Mouse (Mus musculus): ENCODE results near the gene Ugt1a5. TPM values are rescaled to one million over a fixed set of nuclear protein-coding genes. Genes with fewer than 3 reads are reported as not detected.
"Not testable (repeated sequence)": the region's sequence is repeated elsewhere in the genome, so short reads cannot be mapped to it uniquely, and the experiment has no call there.

Gene Ugt1a5
- total RNA-seq (2021) = under 1 TPM in 1 of 2 experiments, not detected in 1; 0.36 TPM

DNA sequence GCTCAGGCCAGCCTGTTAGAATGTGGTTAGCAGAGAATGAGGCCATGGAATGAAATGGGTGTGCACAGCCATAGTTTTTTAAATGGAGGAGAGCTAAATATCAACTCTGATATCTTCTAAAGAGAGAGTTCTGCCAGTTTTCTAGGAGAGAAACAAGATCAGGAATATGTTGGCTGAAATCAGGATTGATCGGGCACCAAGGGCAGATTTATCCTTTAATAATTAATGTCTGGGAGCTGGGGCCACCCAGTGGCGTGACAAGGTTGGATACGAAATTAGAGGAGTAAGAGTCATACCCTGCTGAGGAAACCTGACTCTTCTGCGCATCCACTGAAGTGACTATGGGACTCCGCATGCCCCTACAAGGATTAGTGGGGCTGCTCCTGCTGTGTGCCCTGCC lies at the start of gene Ugt1a5:
Ugt1a5 (plus strand) TSS at position 302 of the 400 bp plus-strand sequence.
- DNase-seq = no peak
- intact Hi-C loops (cut with DNase I) = no loop called here

DNA sequence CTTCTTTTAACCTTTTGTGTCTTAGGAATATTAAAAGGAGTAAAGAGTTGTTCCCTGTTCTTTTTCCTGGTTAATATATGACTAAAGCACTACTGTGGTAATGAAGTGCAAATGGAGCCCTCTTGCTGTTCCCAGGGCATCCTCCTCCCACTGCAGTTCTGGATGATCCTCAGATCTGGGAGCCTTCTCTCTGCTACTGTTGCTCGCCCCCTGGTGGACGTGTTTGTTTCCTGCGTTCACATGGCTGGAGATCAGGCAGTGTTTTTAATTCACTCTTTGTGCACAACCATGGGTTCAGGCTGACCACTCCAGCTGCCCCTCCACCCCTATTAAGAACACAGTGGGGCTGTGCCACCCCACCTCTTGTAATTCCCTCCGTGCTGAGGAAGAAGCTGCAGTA lies 45.3 kb upstream of the Ugt1a5 start:
- DNase-seq; intact Hi-C loops (cut with DNase I): not testable (repeated sequence)

DNA sequence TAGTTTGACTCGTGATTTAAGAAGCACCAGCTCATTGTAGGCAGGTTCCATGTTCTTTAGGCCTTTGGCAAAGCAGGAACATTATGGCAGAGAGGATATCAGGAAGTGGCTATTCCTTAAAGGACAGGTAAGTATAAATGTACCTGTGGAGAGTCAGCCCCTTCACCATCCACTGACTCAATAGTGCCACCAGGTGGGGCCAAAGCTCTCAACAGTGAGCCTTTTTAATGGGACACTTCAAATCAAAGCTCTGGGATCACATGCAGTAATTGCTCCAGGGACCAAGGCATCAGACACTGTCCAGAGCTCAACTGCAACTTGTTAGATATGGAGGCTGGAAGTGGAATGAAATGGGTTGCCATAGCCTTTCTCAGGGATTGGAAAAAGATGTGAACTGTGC lies 44.3 kb upstream of the Ugt1a5 start:
- DNase-seq; intact Hi-C loops (cut with DNase I): not testable (repeated sequence)

DNA sequence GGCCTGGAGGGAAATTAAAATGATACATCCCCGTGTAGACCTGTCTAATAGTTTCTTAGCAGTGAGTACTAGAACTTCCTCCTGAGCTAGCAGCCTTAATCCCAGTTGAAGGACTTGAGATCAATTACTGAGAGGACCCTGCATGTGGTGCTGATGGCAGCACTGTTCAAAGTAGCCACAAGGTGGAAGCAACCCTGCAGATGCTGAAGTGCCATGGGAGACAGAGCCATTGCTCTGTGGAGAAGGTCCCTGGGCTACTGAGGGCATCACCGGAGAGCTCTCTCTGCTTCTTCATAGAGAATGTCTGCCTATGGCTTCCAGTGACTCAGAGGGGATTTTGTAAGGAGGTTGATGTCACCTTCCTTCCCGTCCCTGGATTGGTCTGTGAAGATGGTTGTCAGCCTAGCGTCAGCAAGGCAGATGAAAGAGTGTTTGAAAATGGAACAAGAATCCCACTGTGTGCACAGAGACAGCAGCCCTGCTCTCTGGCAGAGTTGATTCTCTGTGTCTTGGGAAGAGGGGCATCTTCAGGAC lies 39.9 kb upstream of the Ugt1a5 start:
- DNase-seq; intact Hi-C loops (cut with DNase I): not testable (repeated sequence)

DNA sequence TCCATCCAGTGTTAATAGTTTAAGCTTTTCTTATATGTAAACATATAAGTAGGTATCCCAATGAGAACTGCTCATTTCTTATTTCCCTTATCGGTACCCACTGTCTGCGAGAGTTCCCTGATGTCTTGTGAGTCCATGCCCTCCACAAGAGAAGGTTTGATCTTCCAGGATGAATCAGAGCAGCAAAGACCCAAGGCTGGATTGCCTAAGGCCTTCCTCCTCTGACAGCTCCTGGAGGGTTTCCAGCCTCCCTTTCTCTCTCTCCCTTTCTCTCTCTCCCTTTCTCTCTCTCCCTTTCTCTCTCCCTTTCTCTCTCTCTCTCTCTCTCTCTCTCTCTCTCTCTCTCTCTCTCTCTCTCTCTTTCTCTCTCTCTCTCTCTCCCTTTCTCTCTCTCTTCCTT lies 36.7 kb upstream of the Ugt1a5 start:
- intact Hi-C loops (cut with DNase I) = not testable (repeated sequence)

DNA sequence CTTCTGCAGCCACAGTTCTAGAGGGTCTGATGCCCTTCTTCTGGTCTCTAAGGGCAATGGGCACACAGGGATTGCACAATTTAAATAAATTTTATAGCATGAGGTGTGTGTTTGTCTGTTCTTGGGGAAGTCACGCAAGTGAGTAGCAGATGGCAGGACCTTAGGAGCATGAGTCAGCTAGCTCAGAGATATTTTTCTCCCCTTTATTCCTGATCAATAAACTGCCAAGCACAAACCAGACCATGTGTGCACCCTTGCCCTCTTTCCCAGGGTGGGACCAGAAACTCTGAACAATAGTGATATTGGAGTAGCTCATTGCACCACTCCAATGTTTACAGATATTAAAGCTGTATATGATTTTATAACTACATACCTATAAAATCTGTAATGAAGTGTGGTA lies 35.6 kb upstream of the Ugt1a5 start:
- intact Hi-C loops (cut with DNase I); DNase-seq: not testable (repeated sequence)

More for the DNA sequence above, 36.7 kb upstream of the Ugt1a5 start:
- DNase-seq = not testable (repeated sequence)

DNA sequence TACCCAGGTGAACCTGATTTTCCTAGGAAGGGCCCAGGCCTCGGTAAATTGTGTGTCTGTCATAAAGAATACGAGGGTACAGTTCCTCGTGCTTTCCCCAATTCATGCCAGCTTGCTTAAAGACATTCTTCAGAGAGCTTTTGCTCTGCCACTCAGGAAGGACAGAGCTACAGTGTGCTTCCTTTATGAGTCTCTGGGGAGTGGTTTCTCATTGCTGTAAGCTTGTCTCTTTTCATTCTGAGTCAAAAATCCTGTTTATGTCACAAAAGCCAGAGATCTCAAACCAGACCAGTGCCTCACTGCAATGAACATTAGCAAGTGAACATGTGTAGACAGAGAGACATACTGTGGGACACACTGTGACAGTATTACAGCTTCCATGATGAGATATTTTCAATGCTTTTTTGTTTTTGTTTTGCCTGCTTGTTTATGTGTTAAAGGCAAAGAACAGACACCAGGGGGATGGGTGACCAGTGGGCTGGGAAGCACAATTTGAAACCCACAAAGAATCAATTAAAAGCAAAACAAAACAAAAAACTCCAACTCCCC lies 31.8 kb upstream of the Ugt1a5 start:
- intact Hi-C loops (cut with DNase I) = no loop called here

DNA sequence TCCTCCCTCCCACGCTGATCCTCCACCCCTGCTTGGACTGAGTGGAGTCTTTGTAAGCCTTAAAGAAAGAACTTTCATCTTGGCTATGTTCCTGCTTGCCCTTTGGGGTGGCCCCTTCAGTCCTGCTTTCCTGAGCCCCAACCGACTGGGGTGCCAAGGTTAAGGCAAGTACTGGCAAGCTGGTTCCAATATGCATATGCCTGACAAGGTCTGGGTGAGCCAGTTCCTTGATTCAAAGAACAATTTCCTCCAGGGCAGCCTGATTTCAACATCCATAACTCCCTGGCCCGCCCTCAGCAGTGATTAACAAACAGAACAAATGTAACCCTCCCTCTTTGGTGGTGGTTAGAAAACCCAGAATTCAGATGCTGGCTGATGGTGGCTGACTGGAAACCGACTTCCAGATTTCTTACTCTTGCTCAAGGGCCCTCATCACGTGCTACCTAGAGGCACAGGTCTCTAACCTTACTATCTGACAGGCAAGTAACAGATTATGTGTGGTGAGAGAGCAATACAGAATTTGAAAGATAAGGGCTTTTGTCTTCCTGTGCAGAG lies 31.3 kb upstream of the Ugt1a5 start, which contains the start of gene Ugt1a6a:
Ugt1a6a (plus strand) TSS at position 353 of the 555 bp plus-strand sequence.
- DNase-seq; intact Hi-C loops (cut with DNase I): not testable (repeated sequence)

More for the DNA sequence above, 31.8 kb upstream of the Ugt1a5 start:
- DNase-seq = no peak

DNA sequence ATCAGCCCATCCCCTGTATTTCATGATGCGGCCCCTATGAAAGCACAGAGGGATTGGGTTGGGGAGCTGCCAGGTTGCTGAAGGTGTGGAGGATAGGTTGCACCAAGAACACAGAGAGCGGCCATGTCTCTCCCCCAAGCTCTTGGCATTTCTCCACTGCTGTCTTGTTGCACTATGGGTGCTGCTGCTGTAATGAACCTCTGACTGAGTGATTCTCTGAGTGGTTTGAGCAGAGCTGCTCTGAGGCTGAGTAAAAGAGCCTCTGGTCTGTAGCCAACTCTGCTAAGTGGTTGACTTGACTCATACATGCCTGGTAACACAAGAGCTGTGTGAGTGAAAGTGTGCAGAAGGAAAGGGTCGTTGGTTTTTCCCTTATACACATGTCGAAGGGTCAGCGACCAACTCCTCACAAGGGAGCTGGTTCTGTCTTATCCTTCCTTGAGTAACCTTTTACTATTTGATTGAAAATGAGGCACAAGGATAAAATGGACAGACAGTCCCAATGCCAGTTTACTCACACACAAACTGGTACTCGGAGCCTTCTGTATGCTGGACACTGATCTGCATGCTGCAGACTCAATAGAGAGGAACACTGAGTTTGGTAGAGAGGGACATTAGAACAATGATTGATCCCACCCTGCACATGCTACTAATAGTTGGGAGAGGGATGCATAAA lies 30.4 kb upstream of the Ugt1a5 start:
- DNase-seq; intact Hi-C loops (cut with DNase I): not testable (repeated sequence)

DNA sequence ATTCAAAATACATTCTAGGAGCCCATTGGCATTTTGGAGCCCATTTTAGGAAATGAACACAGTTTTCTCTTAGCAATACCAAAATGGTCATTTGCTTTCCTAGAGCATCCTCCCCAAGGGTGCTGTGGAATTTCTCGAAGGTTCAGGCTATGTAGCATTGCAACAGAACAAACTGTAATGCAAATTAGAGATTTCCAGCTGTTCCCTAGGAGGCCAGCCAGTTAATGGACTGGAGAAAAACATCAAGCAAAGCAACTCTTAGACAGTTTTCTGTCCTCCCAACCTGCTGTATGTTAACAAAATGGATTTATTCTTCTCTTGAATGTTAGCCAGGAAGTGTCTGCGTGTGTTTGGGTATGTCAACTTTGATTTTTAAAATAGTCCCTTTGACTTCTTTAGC lies 29.2 kb upstream of the Ugt1a5 start:
- intact Hi-C loops (cut with DNase I) = no loop called here
- DNase-seq = no peak

DNA sequence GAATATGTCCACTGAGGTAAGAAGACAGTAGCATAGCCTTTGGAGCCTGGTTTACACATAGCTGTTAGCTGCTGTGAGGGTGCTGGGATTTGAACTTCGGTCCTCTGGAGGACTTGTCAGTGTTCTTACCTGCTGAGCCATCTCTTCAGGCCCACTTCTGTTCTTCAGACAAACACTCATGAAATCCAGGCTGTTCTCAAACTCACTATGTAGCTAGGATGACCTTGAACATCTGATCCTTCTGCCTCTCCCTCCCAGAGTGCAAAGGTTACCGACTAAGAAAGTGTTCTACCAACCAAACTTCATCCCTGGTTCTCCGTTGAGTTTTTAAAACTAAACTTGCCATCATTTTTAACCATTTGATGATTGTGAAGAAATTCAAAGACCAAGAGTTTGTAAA lies 28.5 kb upstream of the Ugt1a5 start:
- intact Hi-C loops (cut with DNase I) = no loop called here
- no peak for DNase-seq

DNA sequence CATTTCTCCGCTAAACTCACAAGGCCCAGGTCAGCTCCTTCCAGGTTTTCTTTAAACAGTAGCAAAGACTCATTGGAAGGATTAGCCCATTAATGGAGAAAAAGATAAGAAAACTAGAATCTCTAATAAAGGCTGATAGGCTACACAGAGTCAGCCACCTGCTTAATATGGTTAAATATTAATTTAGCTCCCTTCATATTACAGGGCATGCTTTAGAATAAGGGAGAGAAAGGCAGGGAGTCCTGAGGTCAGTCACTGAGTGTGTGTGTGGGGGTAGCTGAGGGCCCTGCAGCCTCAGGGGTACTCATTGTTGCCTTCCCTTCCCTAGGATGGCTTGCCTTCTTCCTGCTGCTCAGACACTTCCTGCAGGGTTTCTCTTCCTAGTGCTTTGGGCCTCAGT lies 27.7 kb upstream of the Ugt1a5 start:
- intact Hi-C loops (cut with DNase I) = no loop called here
- no peak for DNase-seq

DNA sequence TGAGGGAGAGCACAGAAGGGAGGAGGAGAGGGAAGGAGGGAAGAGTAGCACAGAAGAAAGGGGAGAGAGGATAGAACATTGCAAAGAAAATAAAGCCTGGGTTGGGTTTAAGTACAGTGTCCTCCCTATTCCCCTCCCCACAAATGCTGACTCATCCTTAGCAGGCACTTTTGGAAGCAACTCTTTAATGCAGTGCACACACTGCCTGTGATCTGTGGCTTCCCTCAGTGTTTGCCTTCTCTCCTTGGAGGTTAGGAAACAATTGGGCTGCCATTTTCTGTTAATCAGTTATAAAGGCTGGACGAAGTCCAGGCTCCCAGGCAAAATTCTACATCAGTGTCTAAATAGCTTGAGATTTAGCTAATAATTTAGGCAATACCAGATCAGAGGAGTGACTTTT lies 25.3 kb upstream of the Ugt1a5 start:
- intact Hi-C loops (cut with DNase I); DNase-seq: not testable (repeated sequence)

DNA sequence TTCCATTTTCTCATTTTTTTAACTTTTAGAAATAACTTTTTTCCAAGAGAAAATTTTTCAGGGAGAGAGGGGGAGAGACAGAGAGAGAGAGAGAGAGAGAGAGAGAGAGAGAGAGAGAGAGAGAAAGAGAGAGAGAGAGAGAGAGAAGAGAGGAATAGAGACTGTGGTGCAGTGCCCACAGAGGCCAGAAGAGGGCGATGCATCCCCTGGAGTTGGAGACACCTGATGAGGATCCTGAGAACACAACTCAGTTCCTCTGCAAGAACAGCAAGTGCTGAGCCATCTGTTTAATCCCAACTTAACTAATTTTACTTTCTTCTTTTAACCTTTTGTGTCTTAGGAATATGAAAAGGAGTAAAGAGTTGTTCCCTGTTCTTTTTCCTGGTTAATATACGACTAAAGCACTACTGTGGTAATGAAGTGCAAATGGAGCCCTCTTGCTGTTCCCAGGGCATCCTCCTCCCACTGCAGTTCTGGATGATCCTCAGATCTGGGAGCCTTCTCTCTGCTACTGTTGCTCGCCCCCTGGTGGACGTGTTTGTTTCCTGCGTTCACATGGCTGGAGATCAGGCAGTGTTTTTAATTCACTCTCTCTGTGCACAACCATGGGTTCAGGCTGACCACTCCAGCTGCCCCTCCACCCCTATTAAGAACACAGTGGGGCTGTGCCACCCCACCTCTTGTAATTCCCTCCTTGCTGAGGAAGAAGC lies 21.7 kb upstream of the Ugt1a5 start:
- peak; percentile 47 for DNase-seq
- intact Hi-C loops (cut with DNase I) = not testable (repeated sequence)

DNA sequence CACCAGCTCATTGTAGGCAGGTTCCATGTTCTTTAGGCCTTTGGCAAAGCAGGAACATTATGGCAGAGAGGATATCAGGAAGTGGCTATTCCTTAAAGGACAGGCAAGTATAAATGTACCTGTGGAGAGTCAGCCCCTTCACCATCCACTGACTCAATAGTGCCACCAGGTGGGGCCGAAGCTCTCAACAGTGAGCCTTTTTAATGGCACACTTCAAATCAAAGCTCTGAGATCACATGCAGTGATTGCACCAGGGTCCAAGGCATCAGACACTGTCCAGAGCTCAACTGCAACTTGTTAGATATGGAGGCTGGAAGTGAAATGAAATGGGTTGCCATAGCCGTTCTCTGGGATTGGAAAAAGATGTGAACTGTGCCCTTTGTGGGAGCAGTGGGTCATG lies 20.5 kb upstream of the Ugt1a5 start:
- DNase-seq = peak; percentile 9
- intact Hi-C loops (cut with DNase I) = not testable (repeated sequence)

DNA sequence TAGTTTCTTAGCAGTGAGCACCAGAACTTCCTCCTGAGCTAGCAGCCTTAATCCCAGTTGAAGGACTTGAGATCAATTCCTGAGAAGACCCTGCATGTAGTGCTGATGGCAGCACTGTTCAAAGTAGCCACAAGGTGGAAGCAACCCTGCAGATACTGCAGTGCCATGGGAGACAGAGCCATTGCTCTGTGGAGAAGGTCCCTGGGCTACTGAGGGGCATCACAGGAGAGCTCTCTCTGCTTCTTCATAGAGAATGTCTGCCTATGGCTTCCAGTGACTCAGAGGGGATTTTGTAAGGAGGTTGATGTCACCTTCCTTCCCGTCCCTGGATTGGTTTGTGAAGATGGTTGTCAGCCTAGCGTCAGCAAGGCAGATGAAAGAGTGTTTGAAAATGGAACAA lies 15.7 kb upstream of the Ugt1a5 start:
- DNase-seq = peak; percentile 15
- intact Hi-C loops (cut with DNase I) = loop anchor here (10.0 kb wide), 1 partner anchor 135 kb away; no protein-coding TSS in a partner anchor

DNA sequence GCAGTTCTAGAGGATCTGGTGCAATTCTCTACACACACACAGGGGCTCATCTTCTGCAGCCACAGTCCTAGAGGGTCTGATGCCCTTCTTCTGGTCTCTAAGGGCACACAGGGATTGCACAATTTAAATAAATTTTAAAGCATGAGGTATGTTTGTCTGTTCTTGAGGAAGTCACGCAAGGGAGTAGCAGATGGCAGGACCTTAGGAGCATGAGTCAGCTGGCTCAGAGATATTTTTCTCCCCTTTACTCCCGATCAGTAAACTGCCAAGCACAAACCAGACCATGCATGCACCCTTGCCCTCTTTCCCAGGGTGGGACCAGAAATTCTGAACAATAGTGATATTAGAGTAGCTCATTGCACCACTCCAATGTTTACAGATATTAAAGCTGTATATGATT lies 7.4 kb upstream of the Ugt1a5 start:
- intact Hi-C loops (cut with DNase I) = loop anchor here (10.0 kb wide), 1 partner anchor 126 kb away; no protein-coding TSS in a partner anchor
- no peak for DNase-seq

DNA sequence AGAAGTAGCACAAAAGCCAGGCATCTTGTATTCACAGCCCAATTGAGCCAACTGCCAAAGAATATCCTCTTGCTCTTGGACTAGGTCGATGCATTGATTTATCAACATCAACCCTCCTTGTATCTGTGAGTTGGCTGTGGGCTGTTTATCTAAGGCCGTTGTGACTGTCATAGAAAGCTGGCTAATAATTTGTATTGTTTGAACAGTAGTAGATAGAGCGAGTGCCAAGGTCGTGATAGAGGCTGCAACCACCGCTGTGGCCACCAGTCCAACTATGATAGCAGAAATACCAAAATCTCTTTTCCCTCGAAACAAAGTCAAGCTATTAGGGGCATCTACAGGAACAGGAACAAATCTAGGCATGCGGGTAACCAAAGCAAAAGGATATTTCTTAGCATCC lies 6.4 kb downstream of the Ugt1a5 start:
- intact Hi-C loops (cut with DNase I) = not testable (repeated sequence)

DNA sequence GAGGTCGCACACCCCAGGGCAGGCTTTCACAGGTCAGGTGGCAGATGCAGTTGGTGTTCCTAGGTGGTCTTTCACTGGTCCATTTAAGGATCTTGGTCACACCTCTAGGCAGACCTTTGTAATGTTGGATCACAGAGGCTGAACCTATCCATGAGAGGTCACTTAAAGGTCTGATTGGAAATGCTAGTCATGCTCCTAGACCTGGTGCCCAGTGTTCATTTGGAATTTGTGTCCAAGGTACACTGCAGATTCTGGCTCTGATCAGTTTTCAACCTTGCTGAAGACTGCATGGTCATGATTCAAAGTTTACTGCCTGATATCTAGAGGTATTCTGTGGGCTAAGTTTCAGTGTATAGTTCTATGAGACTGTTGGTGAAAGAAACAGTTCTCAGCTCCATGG lies 13.8 kb downstream of the Ugt1a5 start:
- intact Hi-C loops (cut with DNase I) = no loop called here
- DNase-seq = no peak

More for the DNA sequence above, 6.4 kb downstream of the Ugt1a5 start:
- DNase-seq = not testable (repeated sequence)

DNA sequence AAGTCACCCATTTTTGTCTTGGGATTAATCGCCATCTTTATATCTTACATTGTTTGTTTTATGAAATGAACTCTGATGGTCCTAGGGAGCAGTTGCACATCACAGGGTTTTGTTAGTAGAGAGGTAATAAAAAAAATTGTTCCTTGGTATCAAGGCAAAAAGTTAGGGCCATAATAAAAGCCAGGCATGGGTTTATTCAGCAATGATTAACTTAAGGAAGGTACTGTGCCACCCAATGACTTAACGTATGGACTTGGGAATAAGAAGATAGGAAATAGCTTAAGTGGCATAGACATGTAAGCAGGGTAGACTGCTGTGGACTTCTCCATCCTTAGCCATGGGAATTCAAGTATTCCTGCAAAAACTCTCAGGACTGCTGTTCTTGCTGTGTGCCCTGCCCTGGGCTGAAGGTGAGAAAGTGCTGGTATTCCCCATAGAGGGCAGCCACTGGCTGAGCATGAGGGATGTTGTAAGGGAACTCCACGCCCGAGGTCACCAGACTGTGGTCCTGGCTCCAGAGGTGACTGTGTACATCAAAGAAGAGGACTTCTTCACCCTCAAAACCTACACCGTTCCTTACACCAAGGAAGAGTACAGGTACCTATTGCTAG lies 20.6 kb downstream of the Ugt1a5 start:
- DNase-seq = no peak
- intact Hi-C loops (cut with DNase I) = no loop called here

DNA sequence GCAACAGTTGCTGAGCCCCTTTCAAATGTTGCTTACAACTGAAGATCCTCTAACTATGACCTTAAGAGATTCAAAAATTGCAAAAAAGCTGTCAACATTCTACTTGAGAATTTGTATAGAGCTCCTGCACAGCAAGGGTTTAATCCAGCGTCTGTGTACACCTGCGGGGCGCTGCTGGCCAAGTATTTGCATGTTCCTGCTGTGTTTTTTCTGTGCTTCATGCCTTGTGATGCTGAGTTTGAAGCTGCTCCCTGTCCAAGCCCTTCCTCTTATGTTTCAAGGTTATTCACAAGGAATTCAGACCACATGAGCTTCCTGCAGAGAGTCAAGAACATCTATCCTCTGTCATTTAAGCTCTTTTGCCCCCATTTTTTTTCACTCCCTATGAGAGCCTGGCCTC lies 26.3 kb downstream of the Ugt1a5 start:
- intact Hi-C loops (cut with DNase I) = no loop called here

More for the DNA sequence above, 26.3 kb downstream of the Ugt1a5 start:
- DNase-seq = no peak

All from left cerebral cortex, postnatal 4 days (tissue).